Mouse (Mus musculus): ENCODE results near the gene Il4.
"Not testable (repeated sequence)": the region's sequence is repeated elsewhere in the genome, so short reads cannot be mapped to it uniquely, and the experiment has no call there.

The Il4 gene

GRCm38 (mm10) chr11:53566646-53567045 lies 51.8 kb downstream of the Il4 start:
- in situ Hi-C loops (cut with MseI, MboI) = no loop called here

GRCm38 (mm10) chr11:53561986-53562385 lies 56.5 kb downstream of the Il4 start:
- in situ Hi-C loops (cut with MseI, MboI) = no loop called here

DNA sequence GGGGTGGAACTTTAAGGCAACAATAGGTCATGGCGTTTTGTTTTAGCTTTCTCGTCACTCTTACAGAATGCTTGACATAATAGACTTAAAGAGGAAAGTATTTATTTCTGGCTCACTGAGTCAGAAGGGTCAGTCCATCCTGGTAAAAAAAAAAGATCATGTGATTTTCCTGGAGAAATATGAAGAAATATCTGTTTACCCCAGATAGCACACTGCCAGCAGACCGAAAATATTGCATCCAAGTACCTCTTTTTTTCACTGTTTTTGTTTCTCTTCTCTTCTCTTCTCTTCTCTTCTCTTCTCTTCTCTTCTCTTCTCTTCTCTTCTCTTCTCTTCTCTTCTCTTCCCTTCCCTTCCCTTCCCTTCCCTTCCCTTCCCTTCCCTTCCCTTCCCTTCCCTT lies 58.5 kb downstream of the Il4 start:
- in situ Hi-C loops (cut with MseI, MboI) = not testable (repeated sequence)

DNA sequence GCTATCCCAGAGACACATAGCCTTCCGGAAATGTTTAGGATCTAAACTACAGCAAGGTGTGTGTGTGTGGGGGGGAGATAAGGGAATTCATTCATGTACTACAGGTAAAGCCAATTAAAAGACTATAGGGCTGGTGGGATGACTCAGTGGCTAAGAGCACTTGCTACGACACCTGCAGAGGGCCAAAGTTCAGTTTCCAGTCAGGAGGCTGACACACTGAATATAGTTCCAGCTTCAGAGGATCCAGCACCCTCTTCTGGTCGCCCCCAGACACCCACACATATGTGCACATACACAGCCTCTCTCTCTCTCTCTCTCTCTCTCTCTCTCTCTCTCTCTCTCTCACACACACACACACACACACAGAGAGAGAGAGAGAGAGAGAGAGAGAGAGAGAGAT lies 60.5 kb downstream of the Il4 start:
- in situ Hi-C loops (cut with MseI, MboI) = not testable (repeated sequence)

DNA sequence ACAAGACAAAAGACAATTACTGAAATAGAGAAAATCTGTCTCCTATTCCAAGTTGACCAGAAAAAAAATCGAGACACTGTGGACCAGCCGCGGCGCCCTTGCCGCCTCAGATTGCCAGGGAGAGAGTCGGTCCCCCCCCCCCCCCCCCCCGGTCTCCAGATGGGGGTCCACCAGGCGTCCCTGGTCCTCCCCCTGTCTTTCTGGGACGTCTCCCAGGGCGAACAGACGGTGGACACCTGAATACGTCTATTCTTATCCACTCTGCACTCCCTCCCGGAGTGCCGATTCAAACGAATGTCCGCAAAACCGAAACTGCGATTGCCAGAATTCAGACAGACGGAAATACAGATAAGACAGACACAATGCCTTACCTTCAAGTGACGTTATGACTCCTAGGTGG lies 61.9 kb downstream of the Il4 start:
- in situ Hi-C loops (cut with MseI, MboI) = not testable (repeated sequence)
